Mouse (Mus musculus): ENCODE results near the gene Slc4a1ap. TPM values are rescaled to one million over a fixed set of nuclear protein-coding genes. Genes with fewer than 3 reads are reported as not detected.

The Slc4a1ap gene
- 26.0 and 26.9 TPM in 2 replicates for polyA plus RNA-seq (2012; rRNA removed)

DNA sequence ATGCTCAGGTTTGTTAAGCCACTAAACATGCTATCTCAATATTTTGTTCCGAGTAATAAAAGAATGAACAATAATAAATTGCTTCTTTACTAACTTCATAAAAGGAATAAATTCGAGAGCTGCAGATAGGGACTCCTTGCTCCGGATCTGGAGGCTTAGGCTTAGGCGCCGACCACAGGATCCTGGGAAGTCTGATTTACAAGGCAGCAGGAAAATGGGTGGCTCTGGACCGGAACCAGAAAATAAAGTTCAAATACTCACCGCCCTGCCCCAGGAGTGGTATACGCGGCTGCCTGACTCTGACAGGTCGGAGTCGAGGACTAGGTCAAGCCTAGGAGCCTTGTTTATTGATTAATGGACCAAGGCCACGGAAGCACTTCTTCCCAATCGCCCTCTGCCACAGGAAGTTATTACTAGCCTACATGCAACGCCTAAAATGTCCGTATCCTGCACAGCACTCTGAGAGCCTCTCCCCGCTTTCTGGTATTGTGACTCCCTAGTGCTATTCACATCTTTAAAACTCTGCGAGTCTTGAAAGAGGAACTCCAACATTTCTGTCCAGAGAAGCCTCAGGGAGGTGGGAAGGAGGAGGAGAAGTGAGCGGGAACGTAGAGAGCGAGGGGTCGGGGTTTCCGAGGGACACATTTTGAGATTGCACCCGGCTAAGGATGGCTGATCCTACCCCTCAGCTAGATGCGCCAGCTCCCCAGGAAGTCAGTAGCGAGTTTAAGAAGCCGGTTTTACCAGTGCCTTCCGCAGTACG is at the start of gene Slc4a1ap:
TSS of gene Slc4a1ap (plus strand) at position 642 of the 763 bp plus-strand sequence.
- H3K4me1 ChIP-seq (ENCODE audit: control insufficient read depth, insufficient read depth, low read length), result peaks cover 7% of the 10 kb centered on the region
- peak within 1 kb of the TSS; percentile 61 for H3K4me3 ChIP-seq (ENCODE audit: insufficient read depth, low read length)
- TF ChIP-seq POLR2A (IDR thresholded peaks at IDR 0.05; ENCODE audit: extremely low read depth, insufficient read depth, low read length) (peak; percentile 63; the same call in 1 of the 2 replicates), CTCF (IDR thresholded peaks at IDR 0.05; ENCODE audit: extremely low read depth, insufficient read depth, low read length) (no peak)
- H3K27ac ChIP-seq (ENCODE audit: insufficient read depth, low read length), result peak within 1 kb of the TSS; percentile 68; the same call in 1 of the 2 replicates

DNA sequence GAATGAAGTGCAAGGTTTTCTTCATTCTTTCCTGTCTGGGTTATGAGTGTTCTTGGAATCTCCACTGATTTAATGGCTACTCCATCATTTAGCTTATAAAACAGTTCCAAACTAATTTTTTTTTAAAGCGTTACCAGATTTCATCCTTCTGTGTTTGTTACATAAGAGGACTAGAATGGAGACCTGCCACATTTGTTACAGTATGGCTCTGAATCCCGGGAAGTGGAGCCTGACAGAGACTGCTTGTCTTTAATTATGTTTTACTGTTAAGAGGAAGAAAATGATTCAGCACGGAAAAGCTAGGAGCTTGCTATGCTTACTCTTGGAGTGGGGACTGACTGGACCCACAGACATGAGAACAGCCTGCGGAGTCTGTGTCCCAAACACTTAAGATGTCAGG is 46.3 kb upstream of the Slc4a1ap start:
- Histone ChIP-seq H3K4me3 (ENCODE audit: insufficient read depth, low read length) (no peak overlapping the region), H3K27ac (ENCODE audit: insufficient read depth, low read length) (no peak overlapping the region), H3K4me1 (ENCODE audit: control insufficient read depth, insufficient read depth, low read length) (no peaks in the 10 kb centered on the region)
- TF ChIP-seq POLR2A (IDR thresholded peaks at IDR 0.05; ENCODE audit: extremely low read depth, insufficient read depth, low read length) (no peak), CTCF (IDR thresholded peaks at IDR 0.05; ENCODE audit: extremely low read depth, insufficient read depth, low read length) (no peak)

DNA sequence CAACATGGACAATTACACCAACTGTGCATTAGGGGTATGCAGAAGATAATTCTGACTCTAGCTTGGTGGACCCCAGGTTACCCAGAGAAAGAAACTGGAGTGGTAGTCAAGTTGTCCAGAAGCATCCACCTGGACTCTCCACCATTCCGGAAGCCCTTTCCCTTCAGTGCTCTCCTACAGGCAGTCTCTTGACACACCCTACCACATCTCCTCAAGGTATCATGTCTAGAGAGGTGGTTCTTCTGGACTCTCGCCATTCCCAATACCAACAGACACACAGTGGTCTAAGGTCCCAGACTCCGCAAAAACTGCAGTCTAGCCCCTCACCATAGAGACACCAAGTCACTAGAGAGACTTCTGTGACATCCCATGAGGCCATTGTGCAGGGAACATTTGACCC is 41.4 kb upstream of the Slc4a1ap start, which contains the start of gene 4930548H24Rik:
TSS of gene 4930548H24Rik (plus strand) at position 301 of the 400 bp plus-strand sequence.
- no peaks in the 10 kb centered on the region for H3K4me1 ChIP-seq (ENCODE audit: control insufficient read depth, insufficient read depth, low read length)
- no peak within 1 kb of the TSS for H3K27ac ChIP-seq (ENCODE audit: insufficient read depth, low read length)
- no peak within 1 kb of the TSS for H3K4me3 ChIP-seq (ENCODE audit: insufficient read depth, low read length)
- TF ChIP-seq POLR2A (IDR thresholded peaks at IDR 0.05; ENCODE audit: extremely low read depth, insufficient read depth, low read length) (no peak), CTCF (IDR thresholded peaks at IDR 0.05; ENCODE audit: extremely low read depth, insufficient read depth, low read length) (no peak)

DNA sequence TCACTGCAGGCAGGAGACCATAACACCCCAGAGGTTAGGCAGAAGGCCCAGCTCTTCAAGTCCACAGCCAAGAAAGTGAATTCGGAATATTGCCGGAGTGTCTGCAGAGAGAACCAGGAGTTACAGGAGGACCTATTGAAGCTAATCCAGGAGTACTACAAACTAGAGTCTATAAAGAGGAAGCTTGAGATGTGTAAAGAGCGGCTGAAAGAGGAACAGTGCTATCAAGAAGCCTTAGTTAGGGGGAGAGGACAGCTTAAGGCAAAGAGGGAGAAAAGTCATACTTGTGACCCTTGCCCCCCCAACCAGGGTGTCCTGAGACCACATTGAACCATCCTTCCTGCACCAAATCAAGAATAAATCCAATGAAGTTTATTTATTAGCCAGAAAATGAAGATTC is 38.9 kb upstream of the Slc4a1ap start:
- H3K4me3 ChIP-seq (ENCODE audit: insufficient read depth, low read length), result no peak overlapping the region
- H3K27ac ChIP-seq (ENCODE audit: insufficient read depth, low read length), result no peak overlapping the region
- no peaks in the 10 kb centered on the region for H3K4me1 ChIP-seq (ENCODE audit: control insufficient read depth, insufficient read depth, low read length)
- TF ChIP-seq POLR2A (IDR thresholded peaks at IDR 0.05; ENCODE audit: extremely low read depth, insufficient read depth, low read length), result no peak
- TF ChIP-seq CTCF (IDR thresholded peaks at IDR 0.05; ENCODE audit: extremely low read depth, insufficient read depth, low read length), result no peak

DNA sequence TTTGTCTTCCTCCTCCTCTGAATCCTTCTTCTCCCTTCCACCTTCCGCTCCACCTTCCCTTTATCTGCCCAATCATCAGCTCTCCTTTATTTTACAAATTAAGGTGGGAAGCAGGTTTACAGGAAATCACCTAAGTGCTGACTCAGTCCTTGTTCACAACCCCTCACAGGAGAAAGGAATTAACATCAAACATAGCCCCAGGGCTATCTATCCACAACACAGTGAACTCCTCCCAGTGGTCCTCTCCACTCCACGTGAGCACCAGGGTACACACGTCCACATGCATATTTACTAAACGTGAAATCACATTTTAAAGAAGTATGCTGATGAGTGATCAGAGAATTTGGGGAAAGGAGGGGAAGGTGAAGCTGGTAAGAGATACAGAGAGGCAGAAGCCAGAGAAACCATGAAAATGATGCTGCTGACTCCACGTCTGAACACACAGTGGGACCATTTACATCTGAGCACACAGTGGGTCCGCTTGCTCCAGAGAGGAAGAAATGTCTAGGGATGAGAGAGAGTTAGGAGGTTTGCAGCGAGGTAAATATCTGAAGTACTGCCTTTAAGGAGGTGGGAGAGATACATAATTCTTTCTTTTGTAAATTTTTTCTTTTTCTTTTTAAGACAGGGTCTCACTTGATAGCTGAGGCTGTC is 37.6 kb upstream of the Slc4a1ap start:
- no peaks in the 10 kb centered on the region for H3K4me1 ChIP-seq (ENCODE audit: control insufficient read depth, insufficient read depth, low read length)
- H3K27ac ChIP-seq (ENCODE audit: insufficient read depth, low read length), result no peak overlapping the region
- H3K4me3 ChIP-seq (ENCODE audit: insufficient read depth, low read length), result no peak overlapping the region
- no peak for TF ChIP-seq CTCF (IDR thresholded peaks at IDR 0.05; ENCODE audit: extremely low read depth, insufficient read depth, low read length)
- TF ChIP-seq POLR2A (IDR thresholded peaks at IDR 0.05; ENCODE audit: extremely low read depth, insufficient read depth, low read length), result no peak

DNA sequence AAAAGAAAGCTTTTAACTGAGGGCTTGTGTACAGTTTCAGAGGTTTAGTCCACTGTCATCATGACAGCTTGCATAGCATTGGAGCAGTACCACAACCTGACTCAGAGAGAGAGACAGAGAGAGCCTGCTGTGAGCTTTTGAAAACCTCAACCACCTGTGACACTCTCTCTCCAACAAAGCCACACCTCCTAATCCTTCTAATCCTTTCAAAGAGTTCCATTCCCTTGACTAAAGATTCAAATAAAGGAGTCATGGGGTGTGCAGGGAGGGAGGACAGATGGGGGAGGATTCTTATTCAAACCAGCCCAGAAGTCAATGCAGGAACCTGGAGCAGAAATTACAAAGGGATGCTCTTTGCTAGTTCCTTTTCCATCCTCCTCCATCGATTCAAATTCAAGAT is 34.8 kb upstream of the Slc4a1ap start:
- Histone ChIP-seq H3K4me3 (ENCODE audit: insufficient read depth, low read length) (no peak overlapping the region), H3K27ac (ENCODE audit: insufficient read depth, low read length) (no peak overlapping the region), H3K4me1 (ENCODE audit: control insufficient read depth, insufficient read depth, low read length) (peaks cover 2% of the 10 kb centered on the region; the same call in 1 of the 2 replicates)
- no peak for TF ChIP-seq POLR2A (IDR thresholded peaks at IDR 0.05; ENCODE audit: extremely low read depth, insufficient read depth, low read length)
- TF ChIP-seq CTCF (IDR thresholded peaks at IDR 0.05; ENCODE audit: extremely low read depth, insufficient read depth, low read length), result no peak

DNA sequence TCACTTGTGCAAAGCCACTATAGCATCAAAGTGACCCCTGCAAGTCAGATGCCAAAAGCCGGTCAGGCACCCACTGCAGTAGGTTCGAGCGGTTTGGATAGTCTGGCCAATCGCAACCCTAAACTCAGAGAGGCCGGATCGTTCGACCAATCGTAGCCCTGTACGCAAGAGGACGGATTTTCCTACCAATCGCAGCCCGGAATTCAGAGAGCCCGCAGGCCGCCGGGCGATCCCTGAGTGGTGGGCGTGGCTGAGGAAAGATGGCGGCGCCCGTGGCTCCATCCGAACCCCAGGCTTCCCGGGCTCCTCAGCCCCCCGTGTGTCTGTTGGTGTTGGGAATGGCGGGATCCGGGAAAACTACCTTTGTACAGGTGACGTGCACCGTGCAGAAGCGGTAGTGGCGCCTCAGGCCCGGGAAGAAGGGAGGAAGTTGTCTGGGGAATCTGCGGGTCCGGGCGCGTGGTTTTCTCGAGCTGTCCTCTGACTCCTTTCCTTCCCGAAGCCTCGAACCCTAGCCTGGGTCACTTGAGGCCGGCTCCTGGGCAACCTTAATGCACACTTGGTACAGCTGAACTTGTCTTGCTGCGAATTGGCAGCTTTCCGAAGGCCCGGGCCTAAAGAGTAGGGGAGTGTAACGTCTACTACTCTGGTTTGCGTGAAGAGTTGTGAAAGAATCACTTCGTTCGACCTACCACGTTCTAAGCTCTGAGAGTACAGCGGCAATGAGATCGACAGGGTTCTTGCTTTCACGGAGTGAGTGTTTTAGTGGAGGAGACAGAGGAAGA is 32.1 kb upstream of the Slc4a1ap start, which contains the start of gene Gpn1:
TSS of gene Gpn1 (plus strand) at position 229 of the 785 bp plus-strand sequence.
- peaks cover 2% of the 10 kb centered on the region; the same call in 1 of the 2 replicates for H3K4me1 ChIP-seq (ENCODE audit: control insufficient read depth, insufficient read depth, low read length)
- peak within 1 kb of the TSS; percentile 73 for H3K4me3 ChIP-seq (ENCODE audit: insufficient read depth, low read length)
- TF ChIP-seq CTCF (IDR thresholded peaks at IDR 0.05; ENCODE audit: extremely low read depth, insufficient read depth, low read length), result no peak
- 0 out of 2 replicates have a peak, but pooled peaks have one; percentile 32 for TF ChIP-seq POLR2A (IDR thresholded peaks at IDR 0.05; ENCODE audit: extremely low read depth, insufficient read depth, low read length)
- no peak within 1 kb of the TSS for H3K27ac ChIP-seq (ENCODE audit: insufficient read depth, low read length)

DNA sequence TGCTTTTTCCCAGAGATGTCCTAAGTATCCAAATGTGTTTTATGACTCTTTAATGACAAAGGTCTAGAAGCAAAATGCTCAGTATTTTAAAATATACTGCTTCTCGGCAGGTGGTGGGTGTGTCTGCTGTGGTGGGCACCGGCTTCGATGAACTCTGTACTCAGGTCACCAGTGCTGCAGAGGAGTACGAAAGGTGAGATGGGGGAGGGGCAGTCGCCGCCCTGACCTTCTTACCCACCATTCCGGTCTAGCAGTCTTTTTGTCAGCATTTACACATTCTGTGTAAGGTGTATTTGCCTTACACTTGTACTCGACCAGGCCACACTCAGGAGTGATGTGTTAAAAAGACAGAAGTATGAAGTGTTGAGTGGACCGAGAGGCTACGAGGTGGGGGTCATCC is 22.0 kb upstream of the Slc4a1ap start:
- Histone ChIP-seq H3K27ac (ENCODE audit: insufficient read depth, low read length) (no peak overlapping the region), H3K4me1 (ENCODE audit: control insufficient read depth, insufficient read depth, low read length) (no peaks in the 10 kb centered on the region), H3K4me3 (ENCODE audit: insufficient read depth, low read length) (no peak overlapping the region)
- TF ChIP-seq CTCF (IDR thresholded peaks at IDR 0.05; ENCODE audit: extremely low read depth, insufficient read depth, low read length), result no peak
- TF ChIP-seq POLR2A (IDR thresholded peaks at IDR 0.05; ENCODE audit: extremely low read depth, insufficient read depth, low read length), result no peak

DNA sequence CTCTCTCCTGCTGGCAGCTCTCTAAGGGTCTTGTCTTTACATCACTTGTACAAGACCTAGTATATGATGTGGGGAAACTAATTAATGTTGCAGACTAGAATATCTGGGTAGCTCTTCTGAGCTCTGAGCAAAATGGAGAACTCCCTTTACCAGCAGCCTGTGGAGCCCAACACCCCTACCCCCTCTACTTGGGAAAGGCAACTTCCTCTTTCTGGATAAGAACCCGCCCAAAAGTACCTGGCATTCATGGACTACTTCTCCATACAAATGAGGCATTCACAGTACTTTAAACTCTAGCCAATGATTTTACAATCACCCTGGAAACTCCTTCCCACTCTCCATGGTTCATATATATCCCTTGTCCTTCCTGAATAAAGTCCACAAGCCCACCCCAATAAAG is 14.3 kb upstream of the Slc4a1ap start:
- H3K27ac ChIP-seq (ENCODE audit: insufficient read depth, low read length), result no peak overlapping the region
- H3K4me1 ChIP-seq (ENCODE audit: control insufficient read depth, insufficient read depth, low read length), result no peaks in the 10 kb centered on the region
- TF ChIP-seq POLR2A (IDR thresholded peaks at IDR 0.05; ENCODE audit: extremely low read depth, insufficient read depth, low read length), result no peak
- no peak for TF ChIP-seq CTCF (IDR thresholded peaks at IDR 0.05; ENCODE audit: extremely low read depth, insufficient read depth, low read length)
- H3K4me3 ChIP-seq (ENCODE audit: insufficient read depth, low read length), result no peak overlapping the region
